Mouse (Mus musculus) heart, adult 18-20 months (tissue): ENCODE measurements around the gene Vmn1r33. TPM values are rescaled to one million over a fixed set of nuclear protein-coding genes. Genes with fewer than 3 reads are reported as not detected.
"Not testable (repeated sequence)": the region's sequence is repeated elsewhere in the genome, so short reads cannot be mapped to it uniquely, and the experiment has no call there.

Experiments used
- DNase-seq, 2 experiments: peaks; one replicate each; pipeline ENCODE4 v3.0.0; 2021 to 2022; ENCODE audit warnings: mixed read lengths in 1 of 2
- long read RNA-seq, 2 experiments: library from polyadenylated mRNA; stranded (forward); transcript quantifications; one replicate each; pipeline ENCODE4 v2.0.0; 2021
- total RNA-seq, 2 experiments: library from RNA; stranded (reverse); gene quantifications; 2 replicates each; pipeline ENCODE4 v1.2.3; 2021

Gene Vmn1r33
- not detected for total RNA-seq
- long read RNA-seq, experiment 1 = 0 reads
- long read RNA-seq, experiment 2 = 0 reads

DNA sequence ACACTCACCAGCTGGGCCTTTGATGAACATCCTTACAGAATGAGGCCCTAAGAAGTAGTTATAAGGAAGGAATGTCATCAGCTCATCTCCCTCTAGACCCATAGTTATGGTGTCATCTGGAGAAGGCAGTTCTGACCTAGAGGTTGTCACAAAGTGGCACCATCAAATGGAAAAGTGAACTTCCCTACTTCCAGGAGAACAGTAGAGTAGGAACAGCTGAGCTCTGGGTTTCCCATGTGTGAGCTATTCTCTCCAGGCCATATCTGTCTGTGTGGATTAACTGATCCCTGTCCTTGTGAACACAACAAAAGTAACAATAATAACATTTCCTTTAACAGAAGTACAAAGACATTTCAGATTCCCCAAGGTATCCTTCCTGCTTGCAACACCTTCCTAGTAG lies at the start of gene Vmn1r33:
Vmn1r33 (minus strand) TSS at position 101 of the 400 bp plus-strand sequence.
- not testable (repeated sequence) for DNase-seq

DNA sequence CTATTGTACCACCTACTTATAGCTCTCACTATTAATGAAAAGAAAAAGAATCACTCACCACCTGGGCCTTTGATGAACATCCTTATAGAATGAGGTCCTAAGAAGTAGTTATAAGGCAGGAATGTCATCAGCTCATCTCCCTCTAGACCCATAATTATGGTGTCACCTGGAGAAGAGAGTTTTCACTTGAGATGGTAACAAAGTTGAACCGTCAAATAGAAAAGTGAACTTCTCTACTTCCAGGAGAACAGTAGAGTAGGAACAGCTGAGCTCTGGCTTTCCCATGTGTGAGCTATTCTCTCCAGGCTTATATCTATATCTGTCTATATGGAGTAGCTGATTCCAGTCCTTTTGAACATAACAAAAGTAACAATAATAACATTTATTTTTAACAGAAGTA lies 25.7 kb upstream of the Vmn1r33 start, which contains the start of gene Vmn1r34:
Vmn1r34 (minus strand) TSS at position 101 of the 400 bp plus-strand sequence.
- DNase-seq = no peak

DNA sequence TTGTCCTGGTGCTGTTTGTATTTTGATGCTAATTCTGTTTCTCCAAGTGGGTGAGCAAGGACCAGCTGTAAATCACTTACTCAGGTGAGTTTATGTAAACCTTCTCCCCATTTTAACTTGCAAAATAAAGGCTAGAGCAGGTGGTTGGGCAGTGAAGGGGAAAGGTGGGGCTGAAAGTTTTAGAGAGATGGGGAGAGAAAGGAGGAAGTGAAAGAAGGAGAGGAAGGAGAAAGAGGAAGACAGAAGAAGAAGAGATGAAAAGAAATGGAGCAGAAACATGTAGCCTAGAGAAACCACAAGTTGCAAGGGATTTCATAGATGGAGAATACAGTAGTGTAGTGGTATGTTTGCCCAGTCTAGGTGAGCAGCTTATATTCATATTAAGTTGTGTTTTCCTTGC lies 22.3 kb downstream of the Vmn1r33 start:
- DNase-seq = no peak

Other genes with a start within 250 kb of the Vmn1r33 start
- 1 to 10 TPM; 2.7 to 3.0 TPM for gene Mad2l1, start 82.9 kb downstream of the Vmn1r33 start, total RNA-seq
- gene Vmn1r32, start 58.2 kb downstream of the Vmn1r33 start, total RNA-seq = not detected
- gene Vmn1r34, start 25.6 kb upstream of the Vmn1r33 start, total RNA-seq = not detected
- gene Vmn1r35, start 67.6 kb upstream of the Vmn1r33 start, total RNA-seq = not detected
- gene Vmn1r36, start 100.9 kb upstream of the Vmn1r33 start, total RNA-seq = not detected
- not detected for gene Vmn1r37, start 111.1 kb upstream of the Vmn1r33 start, total RNA-seq
- not detected for gene Vmn1r38, start 164.3 kb upstream of the Vmn1r33 start, total RNA-seq
- gene Vmn1r39, start 192.3 kb upstream of the Vmn1r33 start, total RNA-seq = not detected